Mouse (Mus musculus): ENCODE data around the gene Ankrd13a.

The Ankrd13a gene

GRCm38 (mm10) chr5:114764812-114765735 lies 9.4 kb upstream of the Ankrd13a start:
- ATAC-seq (ENCODE audit: insufficient number of reproducible peaks, low FRiP score, low TSS enrichment), result peak; percentile 71; the same call in 1 of the 2 replicates

GRCm38 (mm10) chr5:114766686-114767085 lies 7.8 kb upstream of the Ankrd13a start:
- ATAC-seq (ENCODE audit: insufficient number of reproducible peaks, low FRiP score, low TSS enrichment), result no peak

GRCm38 (mm10) chr5:114767185-114767584 lies 7.3 kb upstream of the Ankrd13a start:
- ATAC-seq (ENCODE audit: insufficient number of reproducible peaks, low FRiP score, low TSS enrichment), result no peak

- no peak for ATAC-seq (ENCODE audit: insufficient number of reproducible peaks, low FRiP score, low TSS enrichment)
Measured at GRCm38 (mm10) chr5:114769786-114770185, 4.7 kb upstream of the Ankrd13a start.

GRCm38 (mm10) chr5:114771796-114772195 lies 2.7 kb upstream of the Ankrd13a start:
- no peak for ATAC-seq (ENCODE audit: insufficient number of reproducible peaks, low FRiP score, low TSS enrichment)

- 0 out of 2 replicates have a peak, but pooled peaks have one; percentile 45 for ATAC-seq (ENCODE audit: insufficient number of reproducible peaks, low FRiP score, low TSS enrichment)
Measured at GRCm38 (mm10) chr5:114772456-114773203, 1.8 kb upstream of the Ankrd13a start.

GRCm38 (mm10) chr5:114773211-114773710 lies 1.2 kb upstream of the Ankrd13a start:
- peak; percentile 59; the same call in 1 of the 2 replicates for ATAC-seq (ENCODE audit: insufficient number of reproducible peaks, low FRiP score, low TSS enrichment)

GRCm38 (mm10) chr5:114773780-114774179 lies 697 bp upstream of the Ankrd13a start:
- ATAC-seq (ENCODE audit: insufficient number of reproducible peaks, low FRiP score, low TSS enrichment), result no peak

- ATAC-seq (ENCODE audit: insufficient number of reproducible peaks, low FRiP score, low TSS enrichment), result no peak
Measured at GRCm38 (mm10) chr5:114775056-114775979, 841 bp downstream of the Ankrd13a start, which contains the start of gene Git2. Gene Git2 (minus strand): TSS chr5:114775517.

GRCm38 (mm10) chr5:114776174-114776573 lies 1.7 kb downstream of the Ankrd13a start:
- no peak for ATAC-seq (ENCODE audit: insufficient number of reproducible peaks, low FRiP score, low TSS enrichment)

- ATAC-seq (ENCODE audit: insufficient number of reproducible peaks, low FRiP score, low TSS enrichment), result no peak
Measured at GRCm38 (mm10) chr5:114779956-114780489, 5.5 kb downstream of the Ankrd13a start.

GRCm38 (mm10) chr5:114780912-114781311 lies 6.4 kb downstream of the Ankrd13a start:
- no peak for ATAC-seq (ENCODE audit: insufficient number of reproducible peaks, low FRiP score, low TSS enrichment)

- ATAC-seq (ENCODE audit: insufficient number of reproducible peaks, low FRiP score, low TSS enrichment), result no peak
Measured at GRCm38 (mm10) chr5:114782991-114783390, 8.5 kb downstream of the Ankrd13a start.

GRCm38 (mm10) chr5:114783405-114784163 lies 9.1 kb downstream of the Ankrd13a start:
- no peak for ATAC-seq (ENCODE audit: insufficient number of reproducible peaks, low FRiP score, low TSS enrichment)

- ATAC-seq (ENCODE audit: insufficient number of reproducible peaks, low FRiP score, low TSS enrichment), result no peak
Measured at GRCm38 (mm10) chr5:114784622-114785165, 10.2 kb downstream of the Ankrd13a start.

GRCm38 (mm10) chr5:114785196-114785595 lies 10.7 kb downstream of the Ankrd13a start:
- ATAC-seq (ENCODE audit: insufficient number of reproducible peaks, low FRiP score, low TSS enrichment), result no peak

GRCm38 (mm10) chr5:114793317-114793716 lies 18.8 kb downstream of the Ankrd13a start:
- ATAC-seq (ENCODE audit: insufficient number of reproducible peaks, low FRiP score, low TSS enrichment), result no peak

- no peak; the same call in 1 of the 2 replicates for ATAC-seq (ENCODE audit: insufficient number of reproducible peaks, low FRiP score, low TSS enrichment)
Measured at GRCm38 (mm10) chr5:114794609-114795008, 20.1 kb downstream of the Ankrd13a start.
